Mouse (Mus musculus) ES-E14 (cell line): ENCODE results near the gene Col9a1. TPM values are rescaled to one million over a fixed set of nuclear protein-coding genes. Genes with fewer than 3 reads are reported as not detected.

ENCODE experiments used
- DNase-seq: peaks from one replicate; pipeline ENCODE4 v3.0.0-alpha.2; 2013; ENCODE audit warnings: low read depth, low spot score
- H3K27ac ChIP-seq: 2 replicates; pipeline ENCODE4 v1.5.1; 2012; ENCODE audit warnings: low read depth, mild to moderate bottlenecking, low read length, moderate library complexity, mixed read lengths; ENCODE audit not compliant: poor library complexity, insufficient read depth, severe bottlenecking
- H3K36me3 ChIP-seq: 2 replicates; pipeline ENCODE4 v1.6.1; 2012; ENCODE audit warnings: mild to moderate bottlenecking, low read length, moderate library complexity, mixed read lengths; ENCODE audit not compliant: control insufficient read depth, poor library complexity, insufficient read depth, severe bottlenecking
- H3K4me1 ChIP-seq, 2 experiments: fragments of 150-350 bp in 1 of 2; sonication (generic) in 1 of 2; 2 replicates each; pipeline ENCODE4 v1.6.1; 2012; ENCODE audit warnings: low read length in 2 of 2, mild to moderate bottlenecking in 1 of 2, mixed read lengths in 1 of 2; ENCODE audit not compliant: control insufficient read depth in 2 of 2, insufficient read depth in 2 of 2, poor library complexity in 1 of 2
- H3K4me3 ChIP-seq, 2 experiments: fragments of 150-350 bp in 1 of 2; sonication (generic) in 1 of 2; 2 replicates each; pipeline ENCODE4 v1.5.1; 2012; ENCODE audit warnings: low read length in 2 of 2, low read depth in 1 of 2, mild to moderate bottlenecking in 1 of 2, mixed read lengths in 1 of 2; ENCODE audit not compliant: insufficient read depth in 1 of 2, poor library complexity in 1 of 2, severe bottlenecking in 1 of 2
- H3K9ac ChIP-seq: 2 replicates; pipeline ENCODE4 v1.6.1; 2012; ENCODE audit warnings: low read depth, mild to moderate bottlenecking, low read length, mixed read lengths; ENCODE audit not compliant: poor library complexity, insufficient read depth, severe bottlenecking
- H3K9me3 ChIP-seq: fragments of 150-350 bp; sonication (generic); 2 replicates; pipeline ENCODE4 v1.6.1; 2012; ENCODE audit warnings: low read depth, mild to moderate bottlenecking, low read length; ENCODE audit not compliant: control insufficient read depth, insufficient read depth
- CHD2 ChIP-seq: IDR thresholded peaks from 2 replicates; pipeline ENCODE4 v1.6.1; 2014; ENCODE audit warnings: mild to moderate bottlenecking, low read depth, low read length, inconsistent platforms
- HCFC1 ChIP-seq: IDR thresholded peaks from 2 replicates; pipeline ENCODE4 v1.6.1; 2012; ENCODE audit warnings: low read length, inconsistent platforms, borderline replicate concordance; ENCODE audit not compliant: insufficient read depth
- MAFK ChIP-seq: IDR thresholded peaks from 2 replicates; pipeline ENCODE4 v1.6.1; 2014; ENCODE audit warnings: mild to moderate bottlenecking, low read depth, low read length, inconsistent platforms; ENCODE audit not compliant: insufficient read depth
- ZC3H11A ChIP-seq: IDR thresholded peaks from 2 replicates; pipeline ENCODE4 v1.6.1; 2012; ENCODE audit warnings: low read depth, mild to moderate bottlenecking, inconsistent platforms, low read length, borderline replicate concordance
- ZNF384 ChIP-seq: IDR thresholded peaks from 2 replicates; pipeline ENCODE4 v1.6.1; 2012; ENCODE audit warnings: low read depth, low read length, inconsistent platforms
- in situ Hi-C, 2 experiments: fragments of 600-800 bp; cut with MboI; formaldehyde crosslinking; loops; one replicate each; pipeline ENCODE4 v1.15.1; 2025; ENCODE audit warnings: low sequenced_read_pairs in 2 of 2, inconsistent platforms in 1 of 2; ENCODE audit not compliant: unreplicated experiment in 2 of 2
- total RNA-seq: library from RNA; depleted of rRNA; stranded (reverse); fragments of 300-350 nt; gene quantifications from 2 replicates; pipeline ENCODE4 v1.2.3, GENCODE M21; 2012

The Col9a1 gene
- total RNA-seq, 1 experiment: 0.13 TPM

DNA sequence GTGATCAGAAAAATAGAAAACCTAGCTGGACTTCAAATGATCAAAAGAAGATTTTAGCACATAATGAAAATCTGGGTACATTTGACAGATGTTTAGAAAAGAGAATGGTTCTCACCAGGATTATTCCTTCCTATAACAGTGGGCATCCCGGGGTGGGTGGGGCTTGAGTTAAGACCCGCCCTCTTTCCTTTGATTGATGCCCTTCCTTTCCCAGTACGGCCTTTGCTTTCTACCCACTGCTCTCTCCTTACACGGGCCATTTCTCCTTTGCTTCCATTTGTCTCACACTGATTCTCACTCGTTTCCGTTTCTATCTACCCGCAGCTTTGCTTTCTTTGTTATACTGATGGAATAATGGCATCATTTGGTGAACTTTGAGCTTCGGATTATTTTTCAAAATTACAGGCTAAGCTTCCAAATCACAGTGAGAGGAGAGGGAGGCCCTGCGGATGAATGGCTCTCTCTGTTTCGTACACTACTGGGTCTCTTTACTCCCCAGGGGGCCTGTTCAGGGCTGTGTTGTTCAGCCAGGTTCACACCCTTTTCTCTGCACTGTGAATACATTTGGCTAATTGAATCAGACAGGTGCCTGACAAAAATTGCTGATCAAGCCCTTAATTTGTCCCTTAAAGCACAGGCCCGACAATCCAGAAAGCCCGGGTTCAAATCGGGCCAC is 68.4 kb downstream of the Col9a1 start:
- peak overlapping the region in 1 of 2 experiments; percentile 46; a peak in 1 of 4 replicates for H3K4me3 ChIP-seq
- H3K27ac ChIP-seq: no peak overlapping the region
- no peaks in the 10 kb centered on the region for H3K9me3 ChIP-seq
- H3K4me1 ChIP-seq: no peaks in the 10 kb centered on the region
- in situ Hi-C loops: no loop called here
- DNase-seq: peak; percentile 25
- 0 out of 2 replicates have a peak overlapping the region, but pooled peaks have one; percentile 2 for H3K9ac ChIP-seq
- H3K36me3 ChIP-seq: no peaks in the 10 kb centered on the region
- TF ChIP-seq MAFK: peak; percentile 27; the same call in 1 of the 2 replicates
- TF ChIP-seq ZNF384: no peak

DNA sequence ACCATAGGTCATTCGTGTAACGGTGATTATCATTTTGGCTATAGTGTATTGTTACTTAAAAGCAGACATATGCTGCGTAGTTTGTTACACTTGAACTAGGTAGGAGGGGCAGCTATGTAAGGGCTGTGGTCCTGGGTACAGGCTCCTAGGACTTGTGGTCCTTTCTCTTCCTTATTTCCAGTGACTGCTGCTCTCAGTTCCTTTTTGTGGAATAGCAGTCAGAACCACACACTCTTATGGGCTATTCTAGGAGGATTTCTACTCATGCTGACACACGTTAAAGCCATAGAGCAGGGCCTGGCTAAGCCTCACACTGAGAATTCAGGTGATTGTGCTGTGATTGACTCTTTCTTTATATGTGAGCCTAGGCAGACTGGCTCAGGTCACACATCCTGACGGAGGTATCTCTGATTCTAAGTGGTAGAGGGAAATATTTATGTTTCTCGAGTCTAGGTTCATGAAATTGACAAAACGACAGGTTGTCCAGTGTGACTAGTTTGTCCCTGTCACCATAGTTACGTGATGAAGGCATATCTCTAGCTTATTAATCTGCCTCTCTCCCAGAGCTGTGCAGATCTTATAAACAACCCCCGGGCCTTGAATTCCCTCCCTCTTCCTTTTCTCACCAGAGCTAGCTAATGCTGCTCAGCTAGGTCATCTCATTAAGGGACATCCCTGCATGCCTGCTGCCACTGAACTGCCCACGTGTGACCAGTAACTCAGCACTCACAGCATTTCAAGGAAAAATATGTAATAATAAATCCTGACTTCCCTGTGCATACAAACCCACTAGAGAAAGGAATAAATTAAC is 71.1 kb downstream of the Col9a1 start:
- DNase-seq: no peak
- Histone ChIP-seq H3K9ac (no peak overlapping the region), H3K4me3 (no peak overlapping the region), H3K27ac (no peak overlapping the region), H3K4me1 (no peaks in the 10 kb centered on the region), H3K9me3 (no peaks in the 10 kb centered on the region), H3K36me3 (no peaks in the 10 kb centered on the region)
- in situ Hi-C loops: no loop called here
- TF ChIP-seq HCFC1 (no peak), ZC3H11A (no peak), ZNF384 (no peak), MAFK (no peak), CHD2 (no peak)

- no peaks in the 10 kb centered on the region for H3K4me1 ChIP-seq
- no peak overlapping the region for H3K4me3 ChIP-seq
- in situ Hi-C loops: no loop called here
- no peak overlapping the region for H3K27ac ChIP-seq
- H3K9me3 ChIP-seq: no peaks in the 10 kb centered on the region
- H3K36me3 ChIP-seq: no peaks in the 10 kb centered on the region
- H3K9ac ChIP-seq: no peak overlapping the region
- peak; percentile 11 for DNase-seq
- TF ChIP-seq ZNF384: no peak
- peak; percentile 32; the same call in 1 of the 2 replicates for TF ChIP-seq ZC3H11A
Observed at GRCm38 (mm10) chr1:24249105-24249664, 71.8 kb downstream of the Col9a1 start.

GRCm38 (mm10) chr1:24257961-24258360 is 80.6 kb downstream of the Col9a1 start:
- no peak for TF ChIP-seq MAFK
- Histone ChIP-seq H3K36me3 (no peaks in the 10 kb centered on the region), H3K4me3 (no peak overlapping the region), H3K9ac (no peak overlapping the region), H3K27ac (no peak overlapping the region), H3K9me3 (no peaks in the 10 kb centered on the region), H3K4me1 (no peaks in the 10 kb centered on the region)
- in situ Hi-C loops: no loop called here
- no peak for DNase-seq
